Mouse (Mus musculus) midbrain, postnatal 0 days (tissue): ENCODE data around the gene Epha8. TPM values are rescaled to one million over a fixed set of nuclear protein-coding genes. Genes with fewer than 3 reads are reported as not detected.

ENCODE experiments used
- ATAC-seq: fragments of 200-750 bp; cut with Nextera tagmentation; 2 replicates; pipeline ENCODE4 v1.8.0; 2017; ENCODE audit warnings: moderate number of reproducible peaks, mild to moderate bottlenecking, moderate TSS enrichment, moderate library complexity; ENCODE audit not compliant: low FRiP score
- DNase-seq: peaks from one replicate; pipeline ENCODE4 v3.0.0-alpha.2; 2015; ENCODE audit warnings: low spot score
- H3K27ac ChIP-seq: fragments of 300-500 bp; sonication (generic); 2 replicates; pipeline ENCODE4 v1.5.1; 2014; ENCODE audit warnings: low read depth, mild to moderate bottlenecking, low read length, mixed read lengths
- H3K27me3 ChIP-seq: fragments of 300-500 bp; sonication (generic); 2 replicates; pipeline ENCODE4 v1.6.1; 2014; ENCODE audit warnings: low read length, control low read depth, mixed read lengths; ENCODE audit not compliant: insufficient read depth
- H3K36me3 ChIP-seq: fragments of 300-500 bp; sonication (generic); 2 replicates; pipeline ENCODE4 v1.6.1; 2014; ENCODE audit warnings: low read length, control low read depth, mixed read lengths; ENCODE audit not compliant: insufficient read depth
- H3K4me1 ChIP-seq: fragments of 300-500 bp; sonication (generic); 2 replicates; pipeline ENCODE4 v1.6.1; 2014; ENCODE audit warnings: mild to moderate bottlenecking, control low read depth, antibody characterized with exemption, low read length, mixed read lengths; ENCODE audit not compliant: insufficient read depth
- H3K4me2 ChIP-seq: fragments of 300-500 bp; sonication (generic); 2 replicates; pipeline ENCODE4 v1.6.1; 2014; ENCODE audit warnings: low read depth, mild to moderate bottlenecking, low read length, mixed read lengths; ENCODE audit not compliant: poor library complexity, severe bottlenecking
- H3K4me3 ChIP-seq: fragments of 300-500 bp; sonication (generic); 2 replicates; pipeline ENCODE4 v1.5.1; 2014; ENCODE audit warnings: low read depth, mild to moderate bottlenecking, low read length, moderate library complexity
- H3K9ac ChIP-seq: fragments of 300-500 bp; sonication (generic); replicated peaks from 2 replicates; pipeline ENCODE4 v1.6.1; 2014; ENCODE audit warnings: mild to moderate bottlenecking, low read length, moderate library complexity, mixed read lengths; ENCODE audit not compliant: poor library complexity, severe bottlenecking
- H3K9me3 ChIP-seq: fragments of 300-500 bp; sonication (generic); 2 replicates; pipeline ENCODE4 v1.6.1; 2016; ENCODE audit warnings: low read length, control low read depth
- CTCF ChIP-seq: IDR thresholded peaks from 2 replicates; pipeline ENCODE4 v1.5.1; 2016; ENCODE audit warnings: antibody characterized with exemption, mild to moderate bottlenecking
- WGBS: fragments of 180-500 bp; shearing (Covaris S2); extraction: QIAGEN DNeasy Blood & Tissue Kit; methylation state at CpG from one replicate; pipeline ENCODE4 v1.1.7; 2014; 5-methylcytosine and 5-hydroxymethylcytosine counted together
- polyA plus RNA-seq: library from polyadenylated mRNA; unstranded; fragments of >200 nt; fragmentation: Nextera tagmentation; extraction: Ambion mirVana; gene quantifications from 2 replicates; pipeline ENCODE4 v1.2.1, GENCODE M21; 2015
- total RNA-seq: library from RNA; depleted of rRNA; stranded (reverse); fragments of >200 nt; gene quantifications from 2 replicates; pipeline ENCODE4 v1.2.3, GENCODE M21; 2014

Gene Epha8
- total and polyA plus RNA-seq, 2 experiments from 2014 or later, result 17.3 to 51.1 TPM

DNA sequence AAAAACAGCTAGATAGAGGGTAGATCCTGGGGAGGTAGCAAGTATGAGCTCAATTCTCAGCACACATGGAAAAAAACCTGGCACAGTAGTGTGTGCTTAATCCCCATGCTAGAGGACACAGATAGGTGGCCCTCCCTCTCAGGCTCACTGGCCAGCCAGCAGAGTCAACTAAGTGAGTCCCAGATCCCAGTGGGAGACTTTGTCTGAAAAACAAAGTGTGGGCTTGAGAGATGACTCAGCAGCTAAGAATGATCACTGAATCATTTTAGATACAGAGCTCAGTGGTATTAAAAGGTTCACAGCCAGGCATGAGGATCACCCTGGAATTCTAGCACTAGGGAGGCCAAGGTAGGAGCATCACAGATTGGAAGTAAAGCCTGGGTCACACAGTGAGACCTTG is 48.8 kb downstream of the Epha8 start:
- no peaks in the 10 kb centered on the region for H3K9me3 ChIP-seq
- ATAC-seq (no peak), DNase-seq (no peak)
- no peak overlapping the region for H3K9ac ChIP-seq
- H3K27ac ChIP-seq, result no peak overlapping the region
- H3K4me1 ChIP-seq, result peaks cover 7% of the 10 kb centered on the region; the same call in 1 of the 2 replicates
- H3K4me3 ChIP-seq, result no peak overlapping the region
- H3K4me2 ChIP-seq, result no peak overlapping the region
- H3K36me3 ChIP-seq, result no peaks in the 10 kb centered on the region
- TF ChIP-seq CTCF, result no peak
- H3K27me3 ChIP-seq, result 0 out of 2 replicates have a peak, but pooled peaks cover 12% of the 10 kb centered on the region

DNA sequence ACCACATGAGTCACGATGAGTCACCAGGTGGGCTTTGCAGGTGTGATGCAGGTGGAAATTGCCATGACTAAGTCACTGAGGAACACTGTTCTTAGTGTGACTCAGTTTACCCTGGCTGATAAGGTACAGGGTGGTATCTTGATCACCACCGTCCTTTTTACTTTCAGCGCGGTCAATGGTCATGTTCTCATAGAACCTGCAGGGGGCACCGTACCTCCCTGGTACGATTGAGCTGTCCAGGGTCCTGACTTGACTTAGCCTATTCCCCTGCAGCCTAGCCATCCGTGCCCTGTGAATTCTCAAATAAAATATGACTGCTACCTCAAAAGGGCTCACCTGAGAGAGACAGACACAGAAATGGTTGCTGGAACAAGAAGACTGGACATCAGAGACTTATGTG is 49.6 kb downstream of the Epha8 start:
- Histone ChIP-seq H3K9ac (no peak overlapping the region), H3K27me3 (0 out of 2 replicates have a peak, but pooled peaks cover 12% of the 10 kb centered on the region)
- peak; percentile 61 for DNase-seq

DNA sequence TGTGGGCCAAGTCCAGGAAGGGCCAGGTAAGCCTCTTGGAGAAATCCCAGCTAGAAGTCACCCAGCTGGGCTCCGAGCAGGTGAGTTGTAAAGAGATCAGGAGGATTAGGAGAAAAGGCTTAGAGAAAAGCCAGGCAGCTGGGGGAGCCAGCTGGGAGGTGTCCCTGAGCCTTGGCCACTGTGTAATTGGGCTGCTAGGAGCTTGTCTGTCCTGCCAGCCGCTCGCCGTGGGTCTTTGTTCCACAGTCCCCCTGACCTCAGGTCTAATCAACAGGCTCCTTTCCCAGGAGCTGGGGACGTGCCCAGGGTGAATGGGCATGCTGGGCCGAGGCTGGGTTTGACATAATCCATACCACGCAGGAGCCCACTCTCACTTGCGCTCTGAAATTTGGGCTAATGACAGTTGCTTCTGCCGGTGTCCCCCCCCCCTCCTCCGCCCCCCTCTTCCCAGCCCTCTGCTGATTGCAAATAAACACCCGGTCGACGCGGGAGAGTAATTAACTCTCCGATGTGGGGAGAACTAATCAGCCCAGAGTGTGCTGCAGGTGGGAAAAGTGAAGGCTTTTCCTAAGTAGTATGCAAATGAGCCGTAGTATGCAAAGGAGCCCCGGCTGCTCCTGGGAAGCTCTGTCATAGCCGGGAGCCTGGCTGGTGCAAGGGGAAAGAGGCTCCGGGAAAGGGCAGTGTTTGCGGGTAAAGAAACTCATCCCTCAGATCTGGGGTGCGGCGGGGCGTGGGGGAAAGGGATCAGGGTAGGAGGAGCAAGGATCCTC is 51.7 kb downstream of the Epha8 start:
- Histone ChIP-seq H3K4me1 (0 out of 2 replicates have a peak, but pooled peaks cover 3% of the 10 kb centered on the region), H3K27me3 (0 out of 2 replicates have a peak, but pooled peaks cover 12% of the 10 kb centered on the region), H3K27ac (no peak overlapping the region), H3K4me3 (no peak overlapping the region), H3K36me3 (no peaks in the 10 kb centered on the region), H3K4me2 (peak overlapping the region; percentile 23), H3K9me3 (no peaks in the 10 kb centered on the region), H3K9ac (no peak overlapping the region)
- no peak for TF ChIP-seq CTCF
- DNase-seq (peak; percentile 57), ATAC-seq (no peak)
- 5% methylated on average over 23 of the region's 23 CpGs for WGBS

More for the DNA sequence above, 49.6 kb downstream of the Epha8 start:
- H3K9me3 ChIP-seq, result no peaks in the 10 kb centered on the region
- H3K36me3 ChIP-seq, result no peaks in the 10 kb centered on the region
- no peak overlapping the region for H3K4me3 ChIP-seq
- 15% methylated on average over 7 of the region's 7 CpGs for WGBS
- peak; percentile 77 for TF ChIP-seq CTCF
- H3K27ac ChIP-seq, result no peak overlapping the region
- no peak for ATAC-seq
- H3K4me2 ChIP-seq, result no peak overlapping the region
- peaks cover 7% of the 10 kb centered on the region; the same call in 1 of the 2 replicates for H3K4me1 ChIP-seq

DNA sequence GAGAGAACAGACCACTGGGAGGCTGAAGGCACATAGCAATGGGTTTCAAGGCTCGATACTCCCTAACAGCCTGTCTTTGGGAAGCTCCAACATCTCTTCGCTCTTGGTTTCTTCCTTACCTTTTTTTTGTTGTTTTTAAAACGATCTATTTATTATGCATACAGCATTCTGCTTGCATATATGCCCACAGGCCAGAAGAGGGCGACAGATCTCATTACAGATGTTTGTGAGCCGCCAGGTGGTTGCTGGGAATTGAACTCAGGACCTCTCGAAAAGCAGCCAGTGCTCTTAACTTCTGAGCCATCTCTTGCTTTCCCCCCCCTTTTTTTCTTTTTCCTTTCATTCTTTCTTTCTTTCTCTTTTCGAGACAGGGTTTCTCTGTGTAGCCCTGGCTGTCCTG is 57.5 kb downstream of the Epha8 start:
- 73% methylated on average over 7 of the region's 7 CpGs for WGBS
- Histone ChIP-seq H3K27me3 (peaks cover 16% of the 10 kb centered on the region; the same call in 1 of the 2 replicates), H3K27ac (no peak overlapping the region), H3K36me3 (no peaks in the 10 kb centered on the region), H3K9ac (no peak overlapping the region), H3K4me2 (no peak overlapping the region), H3K4me1 (peaks cover 2% of the 10 kb centered on the region; the same call in 1 of the 2 replicates), H3K9me3 (no peaks in the 10 kb centered on the region), H3K4me3 (no peak overlapping the region)
- TF ChIP-seq CTCF, result peak; percentile 56
- no peak for DNase-seq
- no peak for ATAC-seq

DNA sequence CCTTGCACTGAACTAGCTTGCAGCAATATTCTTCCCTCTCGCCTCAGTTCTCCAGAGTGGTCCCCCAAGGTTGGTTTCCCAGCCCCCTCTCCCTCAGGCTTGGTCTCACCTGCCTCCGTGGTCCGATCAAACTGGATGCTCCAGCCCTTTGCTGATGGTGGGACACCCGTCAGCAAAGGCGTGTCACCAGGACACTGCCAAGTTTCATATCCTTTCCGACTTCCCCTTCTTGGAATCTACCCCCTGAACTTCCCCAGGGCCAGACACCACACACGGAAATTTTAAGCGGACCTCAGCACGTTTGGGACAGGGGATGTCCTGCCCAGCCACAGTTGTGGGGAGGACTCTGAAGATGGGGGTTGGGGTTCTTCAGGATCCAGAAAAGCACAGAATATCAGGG is 58.0 kb downstream of the Epha8 start, which contains the start of gene C1qa:
C1qa (minus strand) TSS at position 167 of the 400 bp plus-strand sequence.
- Histone ChIP-seq H3K27ac (no peak within 1 kb of the TSS), H3K36me3 (no peaks in the 10 kb centered on the region), H3K9me3 (no peaks in the 10 kb centered on the region), H3K4me1 (peaks cover 2% of the 10 kb centered on the region; the same call in 1 of the 2 replicates), H3K27me3 (peaks cover 11% of the 10 kb centered on the region; the same call in 1 of the 2 replicates), H3K9ac (no peak within 1 kb of the TSS), H3K4me3 (no peak within 1 kb of the TSS), H3K4me2 (no peak within 1 kb of the TSS)
- 78% methylated on average over 9 of the region's 9 CpGs for WGBS
- TF ChIP-seq CTCF, result no peak
- no peak for ATAC-seq
- DNase-seq, result no peak

DNA sequence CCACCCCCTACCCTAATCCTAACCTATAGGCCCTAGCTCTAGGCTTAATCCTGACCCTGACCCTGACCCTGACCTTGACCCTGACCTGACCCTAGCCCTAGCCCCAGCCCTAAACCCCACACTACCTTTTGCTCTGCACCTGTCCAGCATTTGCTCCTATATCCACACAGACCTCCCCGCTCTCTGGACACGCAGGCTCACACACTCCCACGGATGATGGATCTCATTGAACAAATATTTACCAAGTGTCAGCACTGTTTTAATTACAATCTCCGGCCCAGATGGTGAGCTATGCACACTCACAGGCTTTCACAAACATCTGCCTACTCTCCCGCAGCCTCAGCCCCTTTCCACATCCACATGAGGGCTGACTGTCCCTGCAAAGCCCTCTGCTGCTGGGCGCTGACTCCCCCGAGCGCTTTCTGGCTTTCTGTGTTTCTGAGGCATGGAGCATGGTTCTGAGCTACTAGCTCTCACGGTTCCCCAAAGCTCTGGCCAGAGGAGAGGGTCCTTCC is 58.5 kb downstream of the Epha8 start:
- H3K9me3 ChIP-seq, result no peaks in the 10 kb centered on the region
- no peaks in the 10 kb centered on the region for H3K36me3 ChIP-seq
- no peak for TF ChIP-seq CTCF
- WGBS, result 66% methylated on average over 9 of the region's 9 CpGs
- H3K9ac ChIP-seq, result no peak overlapping the region
- H3K27me3 ChIP-seq, result peaks cover 11% of the 10 kb centered on the region; the same call in 1 of the 2 replicates
- ATAC-seq, result no peak
- H3K4me3 ChIP-seq, result no peak overlapping the region
- DNase-seq, result no peak
- peaks cover 2% of the 10 kb centered on the region; the same call in 1 of the 2 replicates for H3K4me1 ChIP-seq
- H3K4me2 ChIP-seq, result no peak overlapping the region
- no peak overlapping the region for H3K27ac ChIP-seq
